Mouse (Mus musculus) induced T-regulatory cell, adult 2 months (primary cell): Measurements from ENCODE around the gene Mis12.
A peak's percentile ranks its signal among the peaks of the same experiment; 100 is the strongest.

ENCODE experiments used
- DNase-seq: peaks from one replicate; pipeline ENCODE4 v3.0.0-alpha.2; 2012; ENCODE audit warnings: low read depth

The Mis12 gene

DNA sequence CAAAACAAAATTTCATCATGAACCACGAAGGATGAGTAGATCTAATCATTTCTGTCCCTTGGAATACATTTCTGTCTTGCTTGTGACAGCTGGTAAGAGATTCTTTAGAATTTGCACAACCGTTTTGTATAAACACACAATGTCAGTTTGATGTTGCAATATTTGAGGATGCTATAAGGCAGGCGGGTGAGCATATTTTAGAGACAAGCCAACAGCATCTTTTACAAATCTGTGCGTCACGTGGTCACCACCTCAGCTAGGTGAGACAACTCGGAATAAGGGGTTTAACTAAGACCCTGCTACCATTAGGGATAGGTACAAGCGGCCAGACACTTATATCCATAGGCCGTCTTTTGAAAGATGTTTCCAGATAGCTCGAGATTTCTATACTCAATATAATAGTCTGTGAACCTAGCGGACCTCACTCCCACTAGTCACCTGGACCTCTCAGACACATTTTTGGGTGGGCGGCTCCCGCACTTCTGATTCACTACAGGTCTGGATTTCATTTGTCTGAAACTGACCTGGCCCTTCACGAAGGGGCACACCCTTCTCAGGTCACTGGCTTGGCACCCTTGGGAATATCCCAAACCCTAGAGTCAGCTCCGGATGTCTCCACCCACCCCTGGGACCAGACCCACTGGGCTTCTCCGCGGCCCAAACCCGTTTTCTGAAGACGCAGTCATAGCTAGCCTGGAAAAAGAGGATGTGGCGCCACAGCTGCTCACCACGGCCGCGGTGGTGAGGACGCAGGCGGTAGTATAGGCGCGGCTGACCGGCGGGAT, 803 bp upstream of the Mis12 start:
- no peak for DNase-seq

DNA sequence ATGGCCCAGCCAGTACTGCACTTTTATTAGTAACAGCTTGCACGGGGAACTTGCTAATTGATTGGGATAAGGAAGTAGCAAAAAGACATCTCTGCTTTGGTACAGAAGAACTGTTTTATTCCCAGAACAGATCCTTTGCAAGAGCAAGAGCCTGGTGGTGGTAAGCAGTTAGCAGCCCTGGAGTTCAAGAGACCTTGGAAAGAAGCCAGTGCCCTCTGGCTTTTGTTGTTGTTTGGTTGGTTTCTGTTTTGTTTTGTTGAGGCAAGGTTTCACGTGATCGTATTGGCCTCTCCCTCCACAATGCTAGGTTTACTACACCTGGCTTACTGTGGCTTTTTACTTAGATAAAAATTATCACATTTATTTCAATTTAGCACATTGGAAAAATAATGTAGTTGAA, 8.9 kb downstream of the Mis12 start:
- DNase-seq = no peak

DNA sequence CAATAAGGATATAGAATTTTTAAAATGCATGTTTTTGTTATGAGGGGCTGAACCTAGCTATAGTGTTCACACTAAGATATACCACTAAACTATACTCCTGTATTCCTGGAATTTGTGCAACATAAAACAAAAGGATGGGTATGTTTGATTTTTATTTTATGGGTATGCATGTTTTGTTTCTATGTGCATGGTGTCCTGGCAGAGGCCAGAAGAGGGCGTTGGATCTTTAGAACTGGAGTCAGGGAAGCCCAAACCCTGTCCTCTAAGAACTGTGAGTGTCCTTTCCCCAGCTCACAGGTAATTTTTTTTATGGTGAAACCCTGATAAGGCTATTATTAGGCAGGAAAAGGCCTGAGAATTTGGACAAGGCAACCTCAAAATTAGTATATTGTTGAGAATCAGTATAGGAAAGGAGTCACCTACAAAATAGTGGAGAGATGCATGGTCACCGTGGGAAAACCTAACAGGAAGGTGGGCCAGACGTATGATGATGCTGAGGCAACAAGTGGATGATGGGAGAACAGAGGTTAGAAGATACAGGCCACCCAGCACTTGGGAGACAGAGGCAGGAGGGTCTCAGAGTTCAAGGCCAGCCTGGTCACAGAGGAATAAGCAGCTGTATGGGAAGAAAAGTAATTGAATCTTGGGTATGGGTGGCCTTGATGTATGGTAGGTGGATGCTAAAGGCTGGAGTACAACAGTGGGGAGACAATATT, 10.2 kb downstream of the Mis12 start:
- DNase-seq = no peak

DNA sequence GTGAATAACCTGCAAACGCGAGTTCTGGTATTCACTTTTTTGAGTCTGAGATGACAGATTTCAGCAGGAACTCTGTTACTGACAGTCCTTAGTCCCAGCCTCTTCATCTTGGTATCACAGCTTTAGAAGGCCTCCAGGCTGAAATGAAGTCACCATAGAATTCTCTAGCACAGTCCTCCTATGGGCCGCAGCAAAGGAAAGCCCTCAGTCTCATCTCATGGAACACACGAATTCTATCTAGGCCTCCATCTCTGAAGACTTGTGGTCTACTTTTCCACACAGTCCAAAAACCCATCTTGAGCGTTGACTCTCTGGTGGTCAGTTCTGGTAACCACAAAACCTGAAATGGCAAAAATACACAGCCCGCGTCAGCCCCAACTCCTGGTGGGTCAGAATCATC, 12.7 kb downstream of the Mis12 start:
- no peak for DNase-seq

DNA sequence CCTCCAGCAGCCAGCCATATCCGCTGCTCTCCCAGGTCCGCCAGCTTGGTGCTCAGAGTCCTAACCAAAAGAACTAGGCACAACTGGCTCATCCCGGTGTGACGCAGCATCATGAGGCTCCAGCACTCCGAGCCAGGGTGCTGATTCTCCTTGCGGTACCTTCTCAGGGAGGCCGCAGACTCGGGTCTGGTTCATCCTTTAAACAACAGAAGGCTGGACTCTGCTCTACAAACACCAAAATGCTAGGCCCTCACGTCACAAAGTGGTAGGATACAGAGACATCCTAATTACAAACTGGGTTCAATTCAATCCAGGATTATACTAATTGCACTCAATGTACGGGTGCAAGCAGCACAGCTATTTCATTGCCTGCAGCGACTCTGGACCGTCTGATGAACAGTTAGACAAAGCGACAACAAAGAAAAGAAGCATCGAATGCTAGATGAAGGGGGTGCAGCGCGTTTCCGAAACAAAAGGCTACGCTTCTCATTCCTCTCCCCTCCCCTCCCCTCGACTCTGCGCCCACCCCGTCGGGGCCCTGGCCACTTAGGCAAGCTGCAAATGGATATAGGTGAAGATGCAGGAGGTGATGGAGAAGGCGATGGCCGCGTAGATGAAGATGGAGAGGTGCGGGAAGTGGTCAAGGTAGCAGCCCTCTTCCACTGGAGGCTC, 13.2 kb downstream of the Mis12 start:
- DNase-seq = no peak

DNA sequence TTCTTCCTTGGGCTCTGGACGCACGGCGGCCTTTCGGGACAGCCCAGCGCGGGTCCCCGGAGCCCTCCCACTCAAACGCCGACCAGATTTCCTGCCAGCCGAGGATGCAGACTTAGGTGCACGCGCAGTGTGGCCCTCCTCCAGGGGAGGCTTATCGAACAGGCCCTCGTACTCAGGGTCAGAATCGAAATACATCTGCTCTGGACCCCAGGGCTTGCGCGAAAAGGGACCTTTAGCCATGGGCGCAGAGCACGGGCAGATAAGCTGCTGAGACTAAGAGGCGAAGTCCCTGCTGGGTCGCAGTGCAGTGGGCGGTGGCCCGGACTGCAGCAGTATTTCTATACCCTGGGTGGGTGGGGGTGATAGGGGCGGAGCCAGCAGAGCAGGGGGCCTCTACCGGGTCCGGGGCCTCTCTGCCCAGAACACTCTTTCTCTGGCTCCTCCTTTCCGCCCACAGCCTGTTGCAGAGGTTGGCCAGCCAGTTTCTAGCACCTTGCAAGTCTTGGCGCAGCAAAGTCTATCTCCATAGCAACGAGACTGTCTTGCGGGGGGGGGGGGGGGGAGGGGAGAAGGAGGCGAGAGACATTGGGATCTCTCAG, 13.9 kb downstream of the Mis12 start, which contains the start of gene 6330403K07Rik:
Gene 6330403K07Rik (minus strand): TSS at position 351 of the 599 bp plus-strand sequence.
- DNase-seq = peak; percentile 68

DNA sequence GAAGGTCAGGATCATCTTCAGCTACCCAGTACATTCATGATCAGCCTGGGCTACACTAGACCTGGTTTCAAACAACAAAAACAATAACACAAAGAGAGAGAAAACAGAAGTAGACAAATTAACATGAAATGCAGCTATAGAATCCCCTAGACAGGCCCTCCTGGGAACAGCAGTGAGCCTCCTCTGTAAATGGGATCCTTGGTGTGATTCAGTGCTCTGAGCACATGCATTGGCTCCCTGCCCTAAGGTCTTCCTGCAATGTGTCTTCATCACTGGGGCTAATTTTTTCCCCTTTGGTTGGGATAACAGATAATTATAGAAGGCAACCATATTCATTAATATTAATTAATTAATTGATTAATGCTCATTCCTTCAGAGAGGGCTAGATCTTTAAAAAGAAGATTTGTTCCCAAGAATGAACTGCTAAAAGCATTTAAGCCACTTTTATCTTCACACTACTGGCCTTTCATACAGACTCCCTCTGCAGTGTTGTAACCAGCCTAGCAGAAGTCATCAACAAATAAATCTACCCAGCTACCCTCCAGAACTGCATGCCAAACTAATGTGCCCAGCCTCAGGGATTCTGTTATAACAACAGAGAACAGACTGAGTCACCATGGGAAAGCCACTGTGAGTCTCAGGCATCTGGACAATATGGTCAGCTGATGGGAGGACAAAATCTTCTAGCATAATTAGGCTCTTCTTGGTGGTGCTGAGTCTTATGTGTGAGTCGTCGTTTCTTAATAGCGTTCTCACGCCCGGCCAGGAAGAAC, 20.3 kb downstream of the Mis12 start:
- DNase-seq = no peak

DNA sequence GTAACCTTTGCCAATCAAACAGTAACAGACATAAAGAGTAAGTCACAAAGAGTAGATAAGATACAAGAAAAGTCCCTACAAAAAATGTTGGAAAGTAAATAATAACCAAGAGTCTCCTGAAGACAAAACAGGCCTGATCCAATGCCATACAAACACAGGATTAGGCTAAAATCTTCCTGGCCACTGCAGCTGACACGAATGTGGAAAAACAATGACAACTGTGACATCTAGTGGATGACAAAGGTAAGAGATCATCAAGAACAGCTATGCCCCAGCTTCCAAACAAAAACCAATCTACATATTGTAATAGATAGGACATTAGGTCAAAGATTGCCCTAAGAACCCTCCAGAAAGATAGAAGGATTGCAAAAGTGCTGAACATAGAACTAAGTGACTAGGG, 33.1 kb downstream of the Mis12 start:
- peak; percentile 59 for DNase-seq

DNA sequence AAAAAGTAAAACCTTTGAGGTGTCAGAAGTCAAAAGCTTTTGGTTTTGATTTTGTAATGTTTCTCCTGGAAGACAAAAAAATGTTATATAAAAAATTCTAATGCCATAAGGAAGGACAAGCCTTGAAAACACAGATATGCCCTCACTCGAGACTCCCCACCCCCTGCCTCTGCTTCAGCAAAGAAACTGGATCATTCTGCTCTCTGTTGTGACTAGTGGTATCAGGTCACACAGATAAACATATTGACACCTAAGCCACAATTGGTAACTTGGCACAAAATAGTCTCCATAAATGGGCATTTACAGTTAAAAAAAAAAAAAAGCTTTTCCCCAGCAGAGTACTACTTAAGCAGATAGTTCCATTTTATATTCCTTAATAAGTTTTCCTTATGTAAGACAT, 56.9 kb downstream of the Mis12 start:
- DNase-seq = no peak
